ENCODE assay signal across 18 mouse cellular contexts in the genomic region with DNA sequence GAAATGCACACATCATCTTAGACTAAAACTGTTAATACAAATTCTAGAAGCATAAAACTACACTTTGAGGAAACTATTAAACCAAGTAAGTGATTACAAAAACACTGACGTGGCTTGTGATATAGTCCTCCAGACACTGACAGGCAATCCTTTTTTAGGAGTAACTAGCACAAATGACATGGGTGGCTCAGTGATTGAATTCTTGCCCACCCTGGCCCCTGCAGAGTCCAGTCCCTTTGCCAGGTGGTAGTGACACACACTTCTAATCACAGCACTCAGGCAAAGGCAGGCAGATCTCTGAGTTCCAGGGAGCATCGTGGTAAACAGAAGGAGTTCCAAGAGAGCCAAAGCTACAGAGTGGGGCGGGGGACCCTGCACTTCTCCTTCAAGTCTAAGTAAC. TPM values are rescaled to one million over a fixed set of nuclear protein-coding genes. Genes with fewer than 3 reads are reported as not detected.
DNase-seq lines count a peak whose midpoint lies in the region; ATAC-seq lines count a peak whose summit lies in the region.
"Had no signal": no experiment of that assay in that cellular context is flagged by ENCODE, and none has a peak within 500 bp of the region (broad histone marks: within the 10 kb centered on the region; RNA-seq: fewer than 3 reads in every experiment).

No protein-coding gene starts in this region.

- no peak overlapping the region for H3K4me3 ChIP-seq in heart, embryonic 13.5 days
- H3K4me3 ChIP-seq in heart, embryonic 12.5 days = no peak overlapping the region
- H3K4me3 ChIP-seq in intestine, embryonic 16.5 days (ENCODE audit: low read length) = no peak overlapping the region
- no peak overlapping the region for H3K4me3 ChIP-seq in stomach, embryonic 15.5 days (replicated peaks)
- H3K4me3 ChIP-seq: forebrain, embryonic 12.5 days; hindbrain, embryonic 12.5 days; liver, embryonic 13.5 days; midbrain, embryonic 15.5 days had no signal

- H3K4me2 ChIP-seq in heart, embryonic 13.5 days = no peak overlapping the region
- H3K4me2 ChIP-seq in heart, embryonic 12.5 days = no peak overlapping the region
- H3K4me2 ChIP-seq in intestine, embryonic 16.5 days (ENCODE audit: low read depth, low read length) = no peak overlapping the region
- no peak overlapping the region for H3K4me2 ChIP-seq in stomach, embryonic 15.5 days
- H3K4me2 ChIP-seq: forebrain, embryonic 12.5 days; hindbrain, embryonic 12.5 days; liver, embryonic 13.5 days; lung, embryonic 14.5 days; midbrain, embryonic 15.5 days had no signal

- H3K27ac ChIP-seq in heart, embryonic 13.5 days (replicated peaks) = 0 out of 2 replicates have a peak overlapping the region, but pooled peaks have one; percentile 12
- H3K27ac ChIP-seq in heart, embryonic 12.5 days (ENCODE audit: poor library complexity, severe bottlenecking) = no peak overlapping the region
- no peak overlapping the region for H3K27ac ChIP-seq in intestine, embryonic 16.5 days (ENCODE audit: low read length)
- H3K27ac ChIP-seq in stomach, embryonic 15.5 days = 0 out of 2 replicates have a peak overlapping the region, but pooled peaks have one; percentile 6
- H3K27ac ChIP-seq: forebrain, embryonic 12.5 days; kidney, postnatal 0 days; liver, embryonic 13.5 days; midbrain, embryonic 15.5 days had no signal

- H3K9ac ChIP-seq in heart, embryonic 13.5 days = 0 out of 2 replicates have a peak overlapping the region, but pooled peaks have one; percentile 40
- no peak overlapping the region for H3K9ac ChIP-seq in heart, embryonic 12.5 days
- H3K9ac ChIP-seq in intestine, embryonic 16.5 days (ENCODE audit: low read depth, low read length) = no peak overlapping the region
- no peak overlapping the region for H3K9ac ChIP-seq in stomach, embryonic 15.5 days
- H3K9ac ChIP-seq: forebrain, embryonic 12.5 days; hindbrain, embryonic 12.5 days; liver, embryonic 13.5 days; lung, embryonic 14.5 days; midbrain, embryonic 15.5 days had no signal

- peaks cover 6% of the 10 kb centered on the region; the same call in 1 of the 2 replicates for H3K36me3 ChIP-seq in heart, embryonic 13.5 days
- no peaks in the 10 kb centered on the region for H3K36me3 ChIP-seq in heart, embryonic 12.5 days
- H3K36me3 ChIP-seq in intestine, embryonic 16.5 days (ENCODE audit: control insufficient read depth, insufficient read depth, low read length) = no peaks in the 10 kb centered on the region
- no peaks in the 10 kb centered on the region for H3K36me3 ChIP-seq in stomach, embryonic 15.5 days
- H3K36me3 ChIP-seq: forebrain, embryonic 12.5 days; hindbrain, embryonic 12.5 days; liver, embryonic 13.5 days; midbrain, embryonic 15.5 days had no signal

- H3K27me3 ChIP-seq in heart, embryonic 13.5 days (replicated peaks) = no peaks in the 10 kb centered on the region
- no peaks in the 10 kb centered on the region for H3K27me3 ChIP-seq in heart, embryonic 12.5 days (replicated peaks)
- H3K27me3 ChIP-seq in intestine, embryonic 16.5 days (replicated peaks; ENCODE audit: control insufficient read depth, insufficient read depth, low read length) = no peaks in the 10 kb centered on the region
- no peaks in the 10 kb centered on the region for H3K27me3 ChIP-seq in stomach, embryonic 15.5 days (replicated peaks)
- H3K27me3 ChIP-seq: forebrain, embryonic 12.5 days; hindbrain, embryonic 12.5 days; liver, embryonic 13.5 days; midbrain, embryonic 15.5 days had no signal

- peak; percentile 32 for DNase-seq in cerebellum, adult 9-10 months
- no peak for DNase-seq in cerebellum, postnatal 4 days (ENCODE audit: low spot score in 2 of 2)
- no peak for DNase-seq in right cerebral cortex, adult 2 months (ENCODE audit: low spot score in 2 of 2)
- no peak for DNase-seq in urinary bladder, postnatal 10 days (ENCODE audit: low spot score)
- DNase-seq: adrenal gland, postnatal 25 days; kidney, adult 2 months; liver, embryonic 13.5 days; lung, embryonic 14.5 days; lung, postnatal 36 days; right cerebral cortex, adult 18-20 months had no signal

- H3K9me3 ChIP-seq in heart, embryonic 13.5 days = no peaks in the 10 kb centered on the region
- no peaks in the 10 kb centered on the region for H3K9me3 ChIP-seq in heart, embryonic 12.5 days (replicated peaks)
- no peaks in the 10 kb centered on the region for H3K9me3 ChIP-seq in intestine, embryonic 16.5 days (ENCODE audit: control insufficient read depth, low read length)
- no peaks in the 10 kb centered on the region for H3K9me3 ChIP-seq in stomach, embryonic 15.5 days
- H3K9me3 ChIP-seq: forebrain, embryonic 12.5 days; hindbrain, embryonic 12.5 days; liver, embryonic 13.5 days; midbrain, embryonic 15.5 days had no signal

- ATAC-seq in heart, embryonic 13.5 days (ENCODE audit: extremely low read depth, insufficient number of reproducible peaks, low FRiP score, low TSS enrichment) = no peak
- ATAC-seq in heart, embryonic 12.5 days (ENCODE audit: insufficient number of reproducible peaks, low FRiP score) = no peak
- ATAC-seq in intestine, embryonic 16.5 days = 0 out of 2 replicates have a peak, but pooled peaks have one; percentile 22
- ATAC-seq in stomach, embryonic 15.5 days (ENCODE audit: insufficient read depth, low FRiP score, low read depth) = no peak
- ATAC-seq: midbrain, embryonic 15.5 days had no signal

- WGBS in heart, embryonic 13.5 days = 53% methylated on average over 3 of the region's 3 CpGs
- WGBS in heart, embryonic 12.5 days = 51% methylated on average over 3 of the region's 3 CpGs
- WGBS in intestine, embryonic 16.5 days = 51% methylated on average over 3 of the region's 3 CpGs
- WGBS in stomach, embryonic 15.5 days = 55% methylated on average over 3 of the region's 3 CpGs

- peaks cover 86% of the 10 kb centered on the region for H3K4me1 ChIP-seq in heart, embryonic 13.5 days
- H3K4me1 ChIP-seq in heart, embryonic 12.5 days (replicated peaks) = peaks cover 65% of the 10 kb centered on the region
- peaks cover 30% of the 10 kb centered on the region for H3K4me1 ChIP-seq in intestine, embryonic 16.5 days (ENCODE audit: control insufficient read depth, insufficient read depth, low read length)
- peaks cover 11% of the 10 kb centered on the region for H3K4me1 ChIP-seq in stomach, embryonic 15.5 days

RNA-seq across cellular contexts. Expression of a gene that starts 36.7 kb away (rescaled TPM):
- polyA plus RNA-seq in heart, embryonic 13.5 days (2015; fragmentation: Nextera tagmentation; extraction: Ambion mirVana) = 18.8 and 20.3 TPM in 2 replicates
- polyA plus RNA-seq in heart, embryonic 12.5 days (2016; fragmentation: Nextera tagmentation; extraction: Ambion mirVana) = 62.4 and 64.8 TPM in 2 replicates
- 19.2 and 19.5 TPM in 2 replicates for polyA plus RNA-seq in intestine, embryonic 16.5 days (2015; fragmentation: Nextera tagmentation; extraction: Ambion mirVana)
- polyA plus RNA-seq in stomach, embryonic 15.5 days (2015; fragmentation: Nextera tagmentation; extraction: Ambion mirVana) = 63.9 and 67.3 TPM in 2 replicates

RNA-seq across cellular contexts. Expression of a gene that starts 57.4 kb away (rescaled TPM):
- 62.2 and 62.7 TPM in 2 replicates for polyA plus RNA-seq in heart, embryonic 13.5 days (2015; fragmentation: Nextera tagmentation; extraction: Ambion mirVana)
- 77.3 and 79.9 TPM in 2 replicates for polyA plus RNA-seq in heart, embryonic 12.5 days (2016; fragmentation: Nextera tagmentation; extraction: Ambion mirVana)
- 54.4 and 55.6 TPM in 2 replicates for polyA plus RNA-seq in intestine, embryonic 16.5 days (2015; fragmentation: Nextera tagmentation; extraction: Ambion mirVana)
- 48.2 and 50.7 TPM in 2 replicates for polyA plus RNA-seq in stomach, embryonic 15.5 days (2015; fragmentation: Nextera tagmentation; extraction: Ambion mirVana)

Comparison
In these comparisons a context has a peak if more than half of its experiments do, and no peak if none do; other contexts are left out.
1. H3K27ac ChIP-seq: peak in heart, embryonic 13.5 days (single experiment) and stomach, embryonic 15.5 days (single experiment); none in heart, embryonic 12.5 days (single experiment) and intestine, embryonic 16.5 days (single experiment).